8 mouse cellular contexts compared by ENCODE assay signal in genomic region chr10:128231146-128231545, GRCm38 (mm10). TPM values are rescaled to one million over a fixed set of nuclear protein-coding genes. Genes with fewer than 3 reads are reported as not detected.
A peak's percentile ranks its signal among the peaks of the same experiment; 100 is the strongest.
DNase-seq lines count a peak whose midpoint lies in the region; ATAC-seq and TF ChIP-seq lines count a peak whose summit lies in the region.

No protein-coding gene starts in this region.

- no peaks in the 10 kb centered on the region for H3K9me3 ChIP-seq in heart, embryonic 13.5 days
- no peaks in the 10 kb centered on the region for H3K9me3 ChIP-seq in ES-E14 (ENCODE audit: control insufficient read depth, insufficient read depth, low read depth, low read length)
- no peaks in the 10 kb centered on the region for H3K9me3 ChIP-seq in hindbrain, embryonic 11.5 days (ENCODE audit: control insufficient read depth, low read length)
- H3K9me3 ChIP-seq in midbrain, embryonic 13.5 days, result no peaks in the 10 kb centered on the region

- in situ Hi-C loops in ES-E14 (cut with MboI; ENCODE audit: low sequenced_read_pairs in 2 of 2, unreplicated experiment in 2 of 2), result no loop called here

- no peak for ATAC-seq in heart, embryonic 13.5 days (ENCODE audit: extremely low read depth, insufficient number of reproducible peaks, low FRiP score, low TSS enrichment)
- ATAC-seq in hindbrain, embryonic 11.5 days (ENCODE audit: low FRiP score), result no peak
- no peak for ATAC-seq in midbrain, embryonic 13.5 days
- no peak for ATAC-seq in megakaryocyte-erythroid progenitor cell, adult 5-6 weeks (replicated peaks; ENCODE audit: low FRiP score, low TSS enrichment, poor library complexity, severe bottlenecking)

- H3K27ac ChIP-seq in heart, embryonic 13.5 days (replicated peaks), result peak overlapping the region; percentile 95
- no peak overlapping the region; the same call in 1 of the 2 replicates for H3K27ac ChIP-seq in ES-E14 (ENCODE audit: insufficient read depth, low read depth, low read length, poor library complexity, severe bottlenecking)
- H3K27ac ChIP-seq in hindbrain, embryonic 11.5 days (ENCODE audit: low read depth, low read length), result no peak overlapping the region
- H3K27ac ChIP-seq in midbrain, embryonic 13.5 days, result no peak overlapping the region

- DNase-seq in heart, postnatal 10 days, result no peak
- DNase-seq in ES-E14 (ENCODE audit: low read depth, low spot score), result no peak
- no peak for DNase-seq in hindbrain, embryonic 11.5 days (ENCODE audit: low spot score)
- DNase-seq in urinary bladder, postnatal 25 days (ENCODE audit: low spot score), result no peak
- no peak for DNase-seq in right cerebral cortex, postnatal 36 days (ENCODE audit: low spot score in 2 of 2)

- H3K4me3 ChIP-seq in heart, embryonic 13.5 days, result peak overlapping the region; percentile 75
- H3K4me3 ChIP-seq in ES-E14 (ENCODE audit: insufficient read depth in 1 of 2, low read depth in 1 of 2, low read length in 2 of 2, poor library complexity in 1 of 2, severe bottlenecking in 1 of 2), result peak overlapping the region; percentile 92 to 99; a peak in 3 of 4 replicates
- H3K4me3 ChIP-seq in hindbrain, embryonic 11.5 days (ENCODE audit: low read depth, low read length), result peak overlapping the region; percentile 68
- peak overlapping the region; percentile 68 for H3K4me3 ChIP-seq in midbrain, embryonic 13.5 days (replicated peaks)

- H3K4me2 ChIP-seq in heart, embryonic 13.5 days, result peak overlapping the region; percentile 91
- H3K4me2 ChIP-seq in hindbrain, embryonic 11.5 days (replicated peaks; ENCODE audit: low read depth, low read length), result peak overlapping the region; percentile 65
- peak overlapping the region; percentile 70 for H3K4me2 ChIP-seq in midbrain, embryonic 13.5 days (replicated peaks)

- peak overlapping the region; percentile 92 for H3K9ac ChIP-seq in heart, embryonic 13.5 days
- H3K9ac ChIP-seq in ES-E14 (ENCODE audit: insufficient read depth, low read depth, low read length, poor library complexity, severe bottlenecking), result peak overlapping the region; percentile 53; the same call in 1 of the 2 replicates
- peak overlapping the region; percentile 91; the same call in 1 of the 2 replicates for H3K9ac ChIP-seq in hindbrain, embryonic 11.5 days (ENCODE audit: low read depth, low read length)
- 0 out of 2 replicates have a peak overlapping the region, but pooled peaks have one; percentile 48 for H3K9ac ChIP-seq in midbrain, embryonic 13.5 days (replicated peaks)

- intact Hi-C loops in heart, postnatal 10 days (cut with DNase I), result no loop called here

- 22% methylated on average over 5 of the region's 5 CpGs for WGBS in heart, embryonic 13.5 days
- 27% methylated on average over 5 of the region's 5 CpGs for WGBS in hindbrain, embryonic 11.5 days
- WGBS in midbrain, embryonic 13.5 days, result 23% methylated on average over 5 of the region's 5 CpGs

- no peaks in the 10 kb centered on the region for H3K27me3 ChIP-seq in heart, embryonic 13.5 days (replicated peaks)
- H3K27me3 ChIP-seq in hindbrain, embryonic 11.5 days (ENCODE audit: control insufficient read depth, insufficient read depth, low read length), result no peaks in the 10 kb centered on the region
- H3K27me3 ChIP-seq in midbrain, embryonic 13.5 days, result no peaks in the 10 kb centered on the region

- H3K36me3 ChIP-seq in heart, embryonic 13.5 days, result peaks cover 11% of the 10 kb centered on the region; the same call in 1 of the 2 replicates
- peaks cover 13% of the 10 kb centered on the region for H3K36me3 ChIP-seq in ES-E14 (ENCODE audit: control insufficient read depth, insufficient read depth, low read length, poor library complexity, severe bottlenecking)
- no peaks in the 10 kb centered on the region for H3K36me3 ChIP-seq in hindbrain, embryonic 11.5 days (ENCODE audit: control insufficient read depth, insufficient read depth, low read length)
- no peaks in the 10 kb centered on the region for H3K36me3 ChIP-seq in midbrain, embryonic 13.5 days

- H3K4me1 ChIP-seq in heart, embryonic 13.5 days, result peaks cover 21% of the 10 kb centered on the region
- peaks cover 0 to 16% of the 10 kb centered on the region in 2 experiments; a peak in 2 of 4 replicates for H3K4me1 ChIP-seq in ES-E14 (ENCODE audit: control insufficient read depth in 2 of 2, insufficient read depth in 2 of 2, low read length in 2 of 2, poor library complexity in 1 of 2)
- H3K4me1 ChIP-seq in hindbrain, embryonic 11.5 days (replicated peaks; ENCODE audit: control insufficient read depth, insufficient read depth, low read length), result no peaks in the 10 kb centered on the region
- H3K4me1 ChIP-seq in midbrain, embryonic 13.5 days (replicated peaks), result peaks cover 13% of the 10 kb centered on the region

TF ChIP-seq in ES-E14, 5 proteins besides CTCF, POLR2A, EP300 and RAD21:
- TF ChIP-seq ZNF384 (IDR thresholded peaks at IDR 0.05; ENCODE audit: low read depth, low read length), result no peak
- TF ChIP-seq CHD2 (IDR thresholded peaks at IDR 0.05; ENCODE audit: low read depth, low read length), result no peak
- no peak for TF ChIP-seq MAFK (IDR thresholded peaks at IDR 0.05; ENCODE audit: insufficient read depth, low read depth, low read length)
- TF ChIP-seq HCFC1 (IDR thresholded peaks at IDR 0.05; ENCODE audit: borderline replicate concordance, insufficient read depth, low read length), result no peak
- no peak for TF ChIP-seq ZC3H11A (IDR thresholded peaks at IDR 0.05; ENCODE audit: borderline replicate concordance, low read depth, low read length)

RNA-seq across cellular contexts. Expression of gene Timeless, which starts 0.7 kb away (rescaled TPM):
- 32.2 and 34.0 TPM in 2 replicates for polyA plus RNA-seq in heart, embryonic 13.5 days (2015; fragmentation: Nextera tagmentation; extraction: Ambion mirVana)
- 10 to 100 TPM; 11.5 to 17.3 TPM for total RNA-seq in heart, postnatal 10 days (2021)
- total RNA-seq in ES-E14 (2012; rRNA removed), result 69.7 and 106 TPM in 2 replicates
- 43.1 and 43.8 TPM in 2 replicates for polyA plus RNA-seq in hindbrain, embryonic 11.5 days (2014; fragmentation: Nextera tagmentation; extraction: Ambion mirVana)
- polyA plus RNA-seq in midbrain, embryonic 13.5 days (2015; fragmentation: Nextera tagmentation; extraction: Ambion mirVana), result 27.7 and 28.6 TPM in 2 replicates
- 104 and 125 TPM in 2 replicates for total RNA-seq in megakaryocyte-erythroid progenitor cell, adult 5-6 weeks (2014; fragmentation: Nextera tagmentation)
- total RNA-seq in megakaryocyte-erythroid progenitor cell, adult 5-6 weeks (2017), result 105 and 128 TPM in 2 replicates

RNA-seq across cellular contexts. Expression of gene Mip, which starts 5.5 kb away (rescaled TPM):
- polyA plus RNA-seq in heart, embryonic 13.5 days (2015; fragmentation: Nextera tagmentation; extraction: Ambion mirVana), result not detected in 2 replicates
- total RNA-seq in heart, postnatal 10 days (2021), result not detected
- total RNA-seq in ES-E14 (2012; rRNA removed), result 2.8 and 6.8 TPM in 2 replicates
- 0.11 TPM in 1 of 2 replicates, not detected in the other for polyA plus RNA-seq in hindbrain, embryonic 11.5 days (2014; fragmentation: Nextera tagmentation; extraction: Ambion mirVana)
- polyA plus RNA-seq in midbrain, embryonic 13.5 days (2015; fragmentation: Nextera tagmentation; extraction: Ambion mirVana), result 0.16 and 0.32 TPM in 2 replicates
- 0.74 TPM in 1 of 2 replicates, not detected in the other for total RNA-seq in megakaryocyte-erythroid progenitor cell, adult 5-6 weeks (2014; fragmentation: Nextera tagmentation)
- 1.6 TPM in 1 of 2 replicates, not detected in the other for total RNA-seq in megakaryocyte-erythroid progenitor cell, adult 5-6 weeks (2017)

RNA-seq across cellular contexts. Expression of gene Spryd4, which starts 19.5 kb away (rescaled TPM):
- 40.7 and 40.8 TPM in 2 replicates for polyA plus RNA-seq in heart, embryonic 13.5 days (2015; fragmentation: Nextera tagmentation; extraction: Ambion mirVana)
- total RNA-seq in heart, postnatal 10 days (2021), result 10 to 100 TPM; 42.1 to 44.6 TPM
- 22.1 and 24.9 TPM in 2 replicates for total RNA-seq in ES-E14 (2012; rRNA removed)
- 25.2 and 31.1 TPM in 2 replicates for polyA plus RNA-seq in hindbrain, embryonic 11.5 days (2014; fragmentation: Nextera tagmentation; extraction: Ambion mirVana)
- 19.6 and 21.2 TPM in 2 replicates for polyA plus RNA-seq in midbrain, embryonic 13.5 days (2015; fragmentation: Nextera tagmentation; extraction: Ambion mirVana)
- 37.3 and 44.4 TPM in 2 replicates for total RNA-seq in megakaryocyte-erythroid progenitor cell, adult 5-6 weeks (2014; fragmentation: Nextera tagmentation)
- 31.2 and 39.7 TPM in 2 replicates for total RNA-seq in megakaryocyte-erythroid progenitor cell, adult 5-6 weeks (2017)

RNA-seq across cellular contexts. Expression of gene Apon, which starts 22.8 kb away (rescaled TPM):
- 0.10 and 0.17 TPM in 2 replicates for polyA plus RNA-seq in heart, embryonic 13.5 days (2015; fragmentation: Nextera tagmentation; extraction: Ambion mirVana)
- total RNA-seq in heart, postnatal 10 days (2021), result under 1 TPM in 1 of 2 experiments, not detected in 1; 0.20 TPM
- total RNA-seq in ES-E14 (2012; rRNA removed), result 0.31 and 0.69 TPM in 2 replicates
- polyA plus RNA-seq in hindbrain, embryonic 11.5 days (2014; fragmentation: Nextera tagmentation; extraction: Ambion mirVana), result 0.17 and 0.36 TPM in 2 replicates
- 0.15 and 0.23 TPM in 2 replicates for polyA plus RNA-seq in midbrain, embryonic 13.5 days (2015; fragmentation: Nextera tagmentation; extraction: Ambion mirVana)
- total RNA-seq in megakaryocyte-erythroid progenitor cell, adult 5-6 weeks (2014; fragmentation: Nextera tagmentation), result 1.3 and 1.7 TPM in 2 replicates
- not detected in 2 replicates for total RNA-seq in megakaryocyte-erythroid progenitor cell, adult 5-6 weeks (2017)

RNA-seq across cellular contexts. Expression of gene Gls2, which starts 36.9 kb away (rescaled TPM):
- polyA plus RNA-seq in heart, embryonic 13.5 days (2015; fragmentation: Nextera tagmentation; extraction: Ambion mirVana), result 0.53 and 0.96 TPM in 2 replicates
- total RNA-seq in heart, postnatal 10 days (2021), result under 1 TPM; 0.64 to 0.67 TPM
- total RNA-seq in ES-E14 (2012; rRNA removed), result 21.9 and 40.7 TPM in 2 replicates
- polyA plus RNA-seq in hindbrain, embryonic 11.5 days (2014; fragmentation: Nextera tagmentation; extraction: Ambion mirVana), result 1.3 and 1.5 TPM in 2 replicates
- 1.1 and 1.4 TPM in 2 replicates for polyA plus RNA-seq in midbrain, embryonic 13.5 days (2015; fragmentation: Nextera tagmentation; extraction: Ambion mirVana)
- 8.8 and 15.0 TPM in 2 replicates for total RNA-seq in megakaryocyte-erythroid progenitor cell, adult 5-6 weeks (2014; fragmentation: Nextera tagmentation)
- 9.1 and 16.7 TPM in 2 replicates for total RNA-seq in megakaryocyte-erythroid progenitor cell, adult 5-6 weeks (2017)
